Mouse (Mus musculus) pancreas, adult 10 weeks (tissue): ENCODE measurements around the gene Rmdn3. TPM values are rescaled to one million over a fixed set of nuclear protein-coding genes. Genes with fewer than 3 reads are reported as not detected.

ENCODE experiments used
- polyA plus RNA-seq: library from polyadenylated mRNA; stranded (reverse); fragments of 350-450 nt; fragmentation: Illumina TruSeq; extraction: RNeasy Lipid Tissue Mini Kit (QIAGEN cat#74804); gene quantifications from one replicate; pipeline ENCODE4 v1.2.3, GENCODE M21; 2015; ENCODE audit warnings: low read depth, low replicate concordance; ENCODE audit not compliant: insufficient read depth

Rmdn3 gene
- polyA plus RNA-seq: 13.2 TPM

DNA sequence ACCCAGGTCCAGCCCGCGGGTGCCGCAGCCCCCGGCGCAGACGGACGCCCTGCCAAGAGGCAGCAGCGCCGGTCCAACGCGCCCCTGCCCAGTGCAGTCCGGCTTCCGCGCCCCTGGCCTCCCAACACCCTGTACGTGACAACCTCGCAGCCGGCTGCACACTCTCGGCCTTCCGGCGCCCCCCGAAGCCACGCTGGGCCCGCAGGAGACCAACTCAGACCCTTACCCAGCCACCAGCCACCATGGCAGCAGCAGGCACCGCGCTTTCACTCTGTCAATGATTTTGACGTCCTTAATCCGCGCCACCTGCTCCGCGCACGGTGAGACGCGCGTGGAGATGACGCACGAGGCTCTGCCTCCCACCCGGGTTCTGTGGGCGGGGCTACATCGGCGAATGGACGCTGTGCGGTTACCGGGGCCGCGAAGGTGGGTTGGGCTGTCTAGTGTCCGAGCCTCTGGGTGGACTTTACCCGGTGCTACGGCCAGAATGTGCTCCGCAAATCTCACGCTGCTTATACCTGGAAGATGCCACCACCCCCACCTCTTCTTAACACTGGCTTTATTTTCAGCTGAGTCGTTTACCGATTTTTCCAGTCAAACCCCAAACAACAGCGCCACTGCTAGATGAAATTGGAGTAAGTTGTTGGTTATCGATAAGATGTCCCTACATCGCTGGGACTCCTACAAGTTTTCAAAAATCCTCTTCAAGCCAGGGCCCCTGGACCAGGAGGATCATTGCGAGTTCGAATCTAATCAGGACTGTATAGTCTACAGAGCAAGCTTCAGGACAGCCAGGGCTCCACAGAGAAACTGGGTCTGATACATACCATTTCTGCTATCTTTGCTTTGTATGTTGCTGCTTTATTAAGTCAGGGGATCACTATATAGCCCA, at the start of gene Rmdn3:
Rmdn3 (minus strand) TSS at position 354 of the 892 bp plus-strand sequence.

DNA sequence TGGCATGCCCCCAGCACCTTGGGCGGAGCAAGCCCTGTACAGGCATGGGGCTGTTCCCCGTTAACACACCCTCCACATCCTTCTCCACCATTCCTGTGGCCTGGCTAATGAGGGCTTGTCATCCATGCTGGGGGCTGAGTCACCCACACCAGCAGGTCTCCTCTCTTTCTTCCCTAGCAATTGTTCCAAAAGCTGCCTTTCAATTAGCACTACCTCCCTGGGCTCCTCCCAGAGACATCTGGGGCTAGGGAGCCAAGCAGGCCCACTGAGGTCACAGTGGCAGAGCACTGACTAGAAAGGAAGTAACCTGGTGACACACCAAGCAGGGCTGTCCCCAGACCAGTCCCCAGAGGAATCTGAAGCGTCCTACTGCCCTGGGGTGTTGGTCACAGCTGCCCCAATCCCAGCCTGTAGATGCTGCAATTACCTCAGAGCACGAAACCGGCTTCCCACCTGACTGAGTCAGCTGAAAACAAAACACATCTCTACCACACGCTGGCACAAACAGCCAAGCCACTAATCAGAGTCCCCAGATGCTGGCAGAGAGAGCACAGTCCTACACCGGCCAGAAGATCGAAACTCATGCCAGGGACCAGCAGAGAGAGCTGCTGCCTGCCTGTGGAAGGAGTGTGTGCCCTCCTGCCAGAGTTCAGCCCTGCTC, 17.3 kb upstream of the Rmdn3 start, which contains the start of gene Gm14137:
Gm14137 (plus strand) TSS at position 519 of the 661 bp plus-strand sequence.

GRCm38 (mm10) chr2:119166901-119167865, 10.3 kb upstream of the Rmdn3 start, which contains the start of gene Gchfr:
TSS of gene Gchfr (plus strand) at chr2:119167773.

GRCm38 (mm10) chr2:119112438-119113112, 44.3 kb downstream of the Rmdn3 start, which contains the start of gene Rad51:
TSS of gene Rad51 (plus strand) at chr2:119112793.

Other genes with a start within 250 kb of the Rmdn3 start
- 2.5 TPM for gene Chst14, start 230.5 kb downstream of the Rmdn3 start, polyA plus RNA-seq
- gene Ccdc32, start 127.6 kb downstream of the Rmdn3 start, polyA plus RNA-seq: 3.7 TPM
- gene Rpusd2, start 122.2 kb downstream of the Rmdn3 start, polyA plus RNA-seq: 0.50 TPM
- not detected for gene Knl1, start 109.9 kb downstream of the Rmdn3 start, polyA plus RNA-seq
- 0.59 TPM for gene Rad51, start 44.2 kb downstream of the Rmdn3 start, polyA plus RNA-seq
- gene Gchfr, start 10.7 kb upstream of the Rmdn3 start, polyA plus RNA-seq: not detected
- not detected for gene Gm14137, start 17.5 kb upstream of the Rmdn3 start, polyA plus RNA-seq
- gene Zfyve19, start 51.6 kb upstream of the Rmdn3 start, polyA plus RNA-seq: 16.8 TPM
- 4.6 TPM for gene Dnajc17, start 51.8 kb upstream of the Rmdn3 start, polyA plus RNA-seq
- 1.2 TPM for gene Ppp1r14d, start 72.9 kb upstream of the Rmdn3 start, polyA plus RNA-seq
- 27.8 TPM for gene Spint1, start 80.3 kb upstream of the Rmdn3 start, polyA plus RNA-seq
- 2.1 TPM for gene Rhov, start 114.2 kb upstream of the Rmdn3 start, polyA plus RNA-seq
- 3.5 TPM for gene Vps18, start 131.7 kb upstream of the Rmdn3 start, polyA plus RNA-seq
- 6.2 TPM for gene Dll4, start 168.8 kb upstream of the Rmdn3 start, polyA plus RNA-seq
- gene Chac1, start 194.2 kb upstream of the Rmdn3 start, polyA plus RNA-seq: 15.9 TPM